Mouse (Mus musculus): Measurements from ENCODE around the gene Nid2. TPM values are rescaled to one million over a fixed set of nuclear protein-coding genes. Genes with fewer than 3 reads are reported as not detected.

The Nid2 gene
- total RNA-seq, 2 experiments from 2014 or later, result 0.26 TPM; not detected in 1

DNA sequence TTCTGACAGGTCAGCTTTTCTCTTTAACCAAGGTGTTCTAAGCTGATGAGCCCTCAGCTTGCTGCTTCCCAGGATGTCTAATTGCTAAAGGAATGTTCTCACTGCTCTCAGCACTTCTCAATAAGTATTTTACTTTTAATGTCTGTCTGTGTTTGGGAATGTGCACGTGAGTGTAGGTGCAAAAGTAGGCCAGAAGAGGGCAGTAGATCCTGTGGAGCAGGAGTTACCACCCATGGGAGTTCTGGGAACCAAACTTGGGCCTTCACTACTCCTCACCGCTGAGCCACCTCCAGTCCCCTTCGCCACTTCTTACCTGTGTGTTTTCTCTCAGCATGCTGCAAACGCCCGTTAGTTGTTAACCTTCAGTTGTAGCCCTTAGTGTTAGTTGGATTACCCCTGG lies 25.1 kb downstream of the Nid2 start:
- ATAC-seq (replicated peaks; ENCODE audit: poor library complexity, severe bottlenecking), result no peak

DNA sequence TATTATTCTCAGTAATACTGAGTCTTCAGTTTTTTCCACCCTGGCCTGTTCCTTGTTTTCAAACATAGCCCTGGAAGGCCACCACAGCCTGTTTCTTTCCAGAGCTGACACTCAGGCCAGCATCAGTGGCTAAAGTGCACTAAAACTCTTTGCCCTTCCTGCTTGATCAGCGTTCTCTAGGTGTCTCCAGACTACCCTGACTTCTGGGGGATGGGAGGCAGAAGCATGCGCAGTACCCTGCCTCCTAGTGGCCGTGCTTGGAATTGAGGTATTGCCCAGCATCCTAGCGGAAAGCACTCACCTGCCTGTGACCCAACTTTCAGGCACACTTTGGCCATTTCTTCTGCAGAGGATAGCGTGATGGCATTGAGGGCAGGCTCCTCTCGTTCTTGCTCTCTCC lies 25.8 kb downstream of the Nid2 start:
- ATAC-seq (replicated peaks; ENCODE audit: poor library complexity, severe bottlenecking), result peak; percentile 41

DNA sequence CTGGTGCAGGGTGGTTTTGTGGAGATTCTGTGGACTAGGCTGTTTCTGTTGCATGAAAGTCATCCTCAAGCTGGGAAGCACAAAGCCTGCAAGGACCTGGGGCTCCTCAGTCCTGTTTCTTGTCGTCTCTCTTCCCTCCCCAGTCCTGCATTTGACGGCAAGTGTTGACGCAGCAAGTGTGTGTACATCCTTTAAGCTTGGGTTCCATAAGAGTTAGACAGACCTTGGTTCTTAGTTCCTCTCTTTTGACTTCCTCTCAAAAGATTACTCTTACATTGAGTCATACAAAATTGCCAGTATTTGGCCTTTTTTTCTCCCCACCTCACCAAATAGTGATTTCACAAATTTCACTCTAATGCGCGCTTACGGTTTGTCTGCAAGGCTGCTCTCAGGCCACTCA lies 26.3 kb downstream of the Nid2 start:
- ATAC-seq (replicated peaks; ENCODE audit: poor library complexity, severe bottlenecking), result peak; percentile 66

DNA sequence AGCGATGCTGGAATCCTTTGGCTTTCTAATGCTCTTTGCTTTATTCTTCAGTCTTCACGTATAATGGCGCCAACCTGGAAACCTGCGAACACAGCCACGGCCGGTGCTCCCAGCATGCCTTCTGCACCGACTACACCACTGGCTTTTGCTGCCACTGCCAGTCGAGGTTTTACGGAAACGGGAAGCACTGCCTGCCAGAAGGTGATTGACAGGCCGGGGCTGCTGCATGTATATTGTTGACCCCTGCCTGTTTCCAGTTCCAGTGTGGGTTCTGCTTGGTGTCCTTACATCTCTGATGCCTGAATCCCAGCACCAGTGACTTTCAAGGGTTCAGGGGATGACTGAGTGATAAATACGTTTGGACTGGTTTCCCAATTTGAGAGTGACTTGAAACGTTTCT lies 26.9 kb downstream of the Nid2 start:
- ATAC-seq (replicated peaks; ENCODE audit: poor library complexity, severe bottlenecking), result peak; percentile 47

DNA sequence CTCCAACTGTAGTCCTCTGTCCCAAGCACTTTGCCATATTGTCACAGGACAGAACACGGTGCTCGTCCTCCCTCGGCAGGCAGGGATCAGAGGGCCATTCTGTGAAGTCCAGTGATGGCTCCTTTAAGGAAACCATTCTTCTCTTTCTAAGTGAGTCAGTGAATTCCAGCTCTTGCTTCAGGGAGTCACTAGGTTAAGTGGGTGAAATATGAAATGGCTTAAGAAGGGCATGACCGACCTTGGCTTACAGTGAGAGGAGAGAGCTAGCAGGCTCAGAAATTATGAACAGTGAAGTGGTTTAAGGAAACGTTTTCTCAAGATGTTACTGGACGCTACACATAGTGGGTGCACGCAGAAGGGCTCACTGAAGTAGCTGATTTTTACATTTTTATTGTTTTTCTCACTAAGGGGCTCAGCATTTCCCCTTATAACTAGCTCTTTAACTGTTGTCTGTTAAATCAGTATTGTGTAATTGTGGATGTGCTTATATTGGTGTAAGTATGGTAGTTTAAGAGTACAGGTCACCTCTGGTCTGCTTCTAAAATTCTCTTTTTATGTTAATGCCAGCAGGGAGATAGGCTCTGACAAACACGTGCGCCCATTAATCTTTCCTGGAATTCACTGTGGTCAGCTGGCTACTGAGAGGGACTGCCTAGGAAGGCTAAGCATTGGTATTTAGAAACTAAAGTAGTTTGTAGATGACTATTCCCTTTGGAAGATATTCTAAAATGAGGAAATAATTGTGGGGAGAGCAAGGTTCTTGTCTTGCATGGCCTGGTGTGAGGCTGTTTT lies 34.9 kb downstream of the Nid2 start:
- no peak for ATAC-seq (replicated peaks; ENCODE audit: poor library complexity, severe bottlenecking)

DNA sequence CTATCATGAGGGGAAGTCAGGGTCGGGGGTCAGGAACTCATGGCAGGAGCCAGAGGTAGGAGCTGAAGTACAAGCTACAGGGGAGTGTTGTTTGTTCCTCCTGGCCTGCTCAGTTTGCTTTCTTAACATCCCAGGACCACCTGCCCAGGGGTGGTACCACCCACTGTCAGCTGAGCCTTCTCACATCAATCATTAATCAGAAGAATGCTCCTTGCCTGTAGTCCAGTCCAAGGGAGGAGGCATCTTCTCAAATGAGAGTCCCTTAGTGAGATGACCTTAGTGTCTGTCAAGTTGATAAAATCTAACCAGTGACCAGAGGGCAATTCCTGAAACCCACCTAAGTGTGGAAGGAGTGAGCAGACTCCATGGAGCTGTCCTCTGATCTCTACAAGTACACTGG lies 37.4 kb downstream of the Nid2 start:
- ATAC-seq (replicated peaks; ENCODE audit: poor library complexity, severe bottlenecking), result no peak

DNA sequence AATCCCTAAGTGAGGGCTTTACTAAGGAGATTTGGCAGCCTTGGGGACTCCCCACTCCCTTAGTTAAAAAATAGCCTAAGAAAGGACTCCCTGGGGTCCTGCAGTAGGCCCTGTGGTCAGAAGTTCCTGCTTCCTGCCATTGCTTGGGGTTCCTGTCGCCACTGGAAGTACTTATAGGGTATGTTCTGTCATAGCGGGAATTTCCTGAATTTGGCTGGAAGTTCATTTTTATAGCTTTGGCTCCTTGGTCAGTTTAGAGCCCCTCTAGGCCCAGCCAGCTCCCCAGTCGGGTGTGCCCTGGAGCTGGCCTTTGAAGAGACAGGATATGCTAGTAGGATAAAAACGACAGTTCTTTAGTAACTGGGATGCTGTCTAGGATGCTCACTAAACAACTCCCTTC lies 43.8 kb downstream of the Nid2 start:
- ATAC-seq (replicated peaks; ENCODE audit: poor library complexity, severe bottlenecking), result no peak

DNA sequence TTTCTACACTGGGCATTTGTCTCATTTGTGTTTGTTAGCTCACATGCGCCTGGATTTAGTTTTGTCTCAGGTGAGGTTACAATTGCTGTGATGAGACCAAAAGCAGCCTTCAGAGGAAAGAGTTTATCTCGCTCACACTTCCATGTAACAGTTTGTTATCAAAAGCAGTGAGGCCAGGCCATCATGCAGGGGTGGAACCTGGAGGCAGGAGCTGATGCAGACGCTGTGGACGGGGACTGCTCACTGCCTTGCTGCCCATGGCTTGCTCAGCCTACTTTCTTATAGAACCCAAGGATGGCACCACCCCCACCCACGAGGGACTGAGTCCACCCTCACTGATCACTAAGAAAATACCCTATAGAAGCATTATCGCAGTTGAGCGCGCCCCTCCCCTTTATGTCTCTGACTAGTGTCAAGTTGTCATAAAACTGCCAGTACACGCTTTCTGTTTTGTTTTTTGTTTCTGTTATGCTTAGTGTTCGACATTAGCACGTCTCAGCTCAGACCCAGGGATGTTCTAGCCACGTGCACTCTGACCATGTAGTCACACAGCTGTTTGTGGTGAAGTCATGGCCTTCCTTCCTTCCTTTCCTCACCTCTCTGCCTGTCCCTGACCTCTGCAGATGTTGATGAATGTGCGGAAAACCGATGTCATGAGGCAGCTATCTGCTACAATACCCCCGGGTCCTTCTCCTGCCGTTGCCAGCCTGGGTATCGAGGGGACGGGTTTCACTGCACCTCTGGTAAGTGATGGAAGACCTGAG lies 45.7 kb downstream of the Nid2 start:
- ATAC-seq (replicated peaks; ENCODE audit: poor library complexity, severe bottlenecking), result peak; percentile 25; the same call in 1 of the 2 replicates

DNA sequence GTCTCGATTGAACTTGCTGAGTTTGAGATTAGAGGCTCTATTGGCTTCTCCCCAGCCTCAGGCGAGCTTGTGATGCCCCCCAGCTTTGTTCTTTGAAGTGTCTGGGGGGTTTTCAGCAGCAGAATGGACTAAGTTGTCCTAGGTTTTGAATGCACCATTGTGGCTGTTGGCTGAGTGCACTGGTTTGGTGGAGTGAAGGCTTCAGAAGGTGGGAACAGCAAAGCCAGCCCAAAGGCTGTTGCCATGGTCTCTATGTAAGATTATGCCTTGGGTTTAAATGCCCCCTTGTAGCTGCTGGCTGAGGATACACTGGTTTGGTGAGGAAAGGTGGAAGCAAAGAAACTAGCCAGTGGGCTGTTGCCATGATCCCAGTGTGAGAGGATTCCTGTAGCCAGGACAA lies 49.4 kb downstream of the Nid2 start:
- ATAC-seq (replicated peaks; ENCODE audit: poor library complexity, severe bottlenecking), result no peak

DNA sequence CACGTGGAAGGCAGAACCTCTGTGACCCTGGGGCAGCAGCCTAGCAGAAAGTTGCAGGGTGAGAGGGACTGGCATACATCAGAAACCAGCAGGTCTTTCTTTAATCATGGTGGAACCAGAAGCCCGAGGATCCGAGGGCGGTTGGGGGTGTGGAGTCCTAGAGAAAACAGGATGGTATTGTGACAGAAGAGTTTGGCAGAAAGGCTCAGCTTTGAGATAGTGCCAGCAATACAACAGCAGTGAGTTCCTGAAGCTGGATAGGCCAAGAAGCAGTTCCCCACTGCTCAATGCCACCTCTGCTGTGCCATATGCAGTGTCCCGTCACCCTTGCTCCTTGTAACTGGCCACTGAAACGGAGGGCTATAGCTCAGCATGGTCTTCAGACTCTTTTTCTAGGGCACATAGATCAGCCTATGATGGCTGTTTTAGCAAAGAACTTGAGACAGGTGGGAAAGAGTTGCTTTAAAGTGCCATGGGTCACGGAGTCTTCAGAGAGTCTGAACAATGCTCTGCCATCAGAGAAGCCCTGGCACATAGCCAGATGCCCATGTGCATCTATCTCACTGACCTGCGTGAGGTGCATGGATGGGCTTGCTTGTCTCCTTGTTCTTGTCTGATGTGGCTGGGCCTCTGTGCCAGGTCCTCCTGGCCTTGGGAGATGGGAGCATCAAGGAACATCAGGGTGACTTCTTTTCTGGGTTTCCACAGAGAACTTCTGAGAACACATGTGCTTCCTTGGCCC lies 50.6 kb downstream of the Nid2 start:
- no peak for ATAC-seq (replicated peaks; ENCODE audit: poor library complexity, severe bottlenecking)

DNA sequence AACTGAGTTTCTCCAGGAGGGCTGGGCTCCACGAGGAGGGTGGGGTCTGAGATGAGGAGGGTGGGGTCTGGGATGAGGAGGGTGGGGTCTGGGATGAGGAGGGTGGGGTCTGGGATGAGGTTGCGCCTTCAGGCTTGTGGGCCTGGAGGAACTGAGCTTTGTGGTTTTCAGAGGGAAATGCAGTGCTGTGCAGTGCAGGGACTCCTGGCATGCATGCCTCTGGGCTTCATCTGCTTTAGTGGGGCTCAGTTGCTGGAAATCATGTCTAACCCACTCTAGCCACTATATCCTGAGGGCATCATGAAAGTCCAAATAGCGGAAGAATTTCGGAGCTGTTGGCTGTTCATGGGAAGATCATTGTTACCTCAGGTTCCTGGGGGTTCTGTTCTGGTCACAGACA lies 52.2 kb downstream of the Nid2 start:
- ATAC-seq (replicated peaks; ENCODE audit: poor library complexity, severe bottlenecking), result peak; percentile 44; the same call in 1 of the 2 replicates

DNA sequence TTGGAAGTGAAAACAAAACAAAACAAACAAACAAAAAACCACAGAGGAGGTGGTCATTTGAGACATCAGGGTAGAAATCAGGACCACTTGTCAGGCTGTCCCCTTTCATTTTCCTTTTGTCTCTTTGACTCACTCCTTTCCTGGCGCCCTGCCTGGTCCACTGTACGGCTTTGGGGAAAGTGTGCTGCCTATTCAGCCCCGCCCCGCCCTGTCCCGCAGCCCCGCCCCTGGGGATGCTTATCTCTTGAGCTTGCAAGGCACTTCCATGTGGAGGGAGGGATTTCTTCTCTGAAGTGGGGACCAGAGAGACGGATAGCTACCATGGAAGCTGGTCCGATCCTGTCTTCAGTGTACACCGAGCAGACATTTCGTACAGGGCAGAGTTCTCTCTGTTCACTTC lies 52.6 kb downstream of the Nid2 start:
- ATAC-seq (replicated peaks; ENCODE audit: poor library complexity, severe bottlenecking), result peak; percentile 41; the same call in 1 of the 2 replicates

DNA sequence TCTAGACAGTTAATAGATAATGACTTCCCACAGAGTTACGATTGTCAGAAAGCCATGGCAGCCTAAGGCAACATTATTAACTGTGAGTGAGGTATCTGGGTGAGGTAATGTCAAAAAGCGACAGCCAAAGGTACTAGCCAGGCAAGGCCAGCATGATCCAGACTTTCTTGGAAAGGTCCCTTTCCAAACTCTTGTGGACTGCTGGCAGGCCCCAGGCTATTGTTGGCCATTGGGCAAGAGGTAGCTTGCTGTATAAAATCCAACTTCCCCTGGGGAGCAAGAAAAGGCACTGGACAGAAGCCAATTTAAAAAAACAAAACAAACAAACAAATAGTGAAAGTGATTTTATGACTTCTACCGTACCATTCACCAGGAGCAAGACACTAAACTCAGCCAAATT lies 56.3 kb downstream of the Nid2 start:
- ATAC-seq (replicated peaks; ENCODE audit: poor library complexity, severe bottlenecking), result no peak

DNA sequence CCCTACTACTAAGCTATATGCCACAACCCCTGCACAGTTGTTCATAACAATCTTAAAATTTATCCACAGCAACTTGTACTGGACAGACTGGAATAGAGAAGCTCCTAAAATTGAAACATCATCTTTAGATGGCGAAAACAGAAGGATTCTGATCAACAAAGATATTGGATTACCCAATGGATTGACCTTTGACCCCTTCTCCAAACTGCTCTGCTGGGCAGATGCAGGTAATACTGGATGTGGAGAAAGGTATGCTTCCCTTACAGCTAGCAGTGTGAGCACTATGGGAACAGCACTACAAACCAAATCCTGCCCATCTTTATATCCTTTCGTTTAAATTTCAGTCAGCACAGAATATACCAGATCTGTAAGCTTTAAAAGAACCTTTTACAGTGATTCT lies 56.8 kb downstream of the Nid2 start:
- no peak for ATAC-seq (replicated peaks; ENCODE audit: poor library complexity, severe bottlenecking)

DNA sequence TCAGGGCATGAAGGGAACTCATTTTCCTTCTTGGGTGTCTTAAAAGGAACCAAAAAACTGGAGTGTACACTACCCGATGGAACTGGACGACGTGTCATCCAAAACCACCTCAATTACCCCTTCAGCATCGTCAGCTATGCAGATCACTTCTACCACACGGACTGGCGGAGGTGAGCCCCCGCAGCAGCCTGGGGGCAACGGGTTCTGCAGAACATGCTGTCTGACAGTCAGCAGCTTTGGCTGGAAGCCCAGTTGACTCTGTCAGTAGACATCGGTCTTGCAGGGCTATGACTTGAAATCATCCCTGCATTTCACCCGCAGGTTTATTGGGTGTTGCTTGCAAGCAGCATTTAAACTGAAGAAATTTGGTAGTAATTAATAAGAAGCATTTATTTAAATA lies 58.9 kb downstream of the Nid2 start:
- no peak for ATAC-seq (replicated peaks; ENCODE audit: poor library complexity, severe bottlenecking)

DNA sequence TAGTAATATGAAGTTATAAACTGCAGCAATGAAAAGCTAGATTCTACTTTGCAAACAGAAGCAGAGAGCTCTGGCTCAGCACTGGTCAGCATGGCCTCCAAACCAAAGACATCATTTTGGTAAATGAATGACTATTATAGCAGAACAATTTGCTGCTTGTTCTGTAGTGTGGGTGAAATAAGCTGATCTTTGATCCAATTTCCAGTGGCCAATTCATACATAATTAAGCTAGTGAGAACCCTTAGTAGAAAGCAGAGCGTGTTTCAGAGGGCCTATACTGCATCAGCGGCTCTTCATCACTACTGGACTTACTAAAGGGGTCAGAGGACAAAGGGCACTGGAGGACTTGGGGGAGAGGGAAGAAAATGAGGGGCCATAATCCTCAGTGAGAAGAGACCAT lies 62.0 kb downstream of the Nid2 start:
- no peak for ATAC-seq (replicated peaks; ENCODE audit: poor library complexity, severe bottlenecking)

DNA sequence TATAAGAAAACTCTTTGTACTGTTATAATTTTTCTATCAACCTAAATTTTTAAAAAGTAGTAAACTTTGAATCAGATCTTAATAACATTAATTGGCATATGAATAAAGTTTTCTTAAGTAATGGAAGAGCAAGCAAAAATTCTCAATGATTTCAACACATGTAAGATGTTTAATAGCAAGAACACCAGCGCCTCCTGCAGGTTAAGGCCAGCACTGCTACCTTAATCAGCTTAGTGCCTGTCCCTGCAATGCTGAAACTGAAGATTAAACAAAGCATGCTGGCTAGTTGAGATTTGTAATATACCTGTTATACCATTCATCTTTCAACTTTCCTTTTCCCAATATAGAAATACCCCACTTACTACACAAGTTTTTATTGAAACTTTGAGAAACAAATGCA lies 66.9 kb downstream of the Nid2 start:
- ATAC-seq (replicated peaks; ENCODE audit: poor library complexity, severe bottlenecking), result peak; percentile 96

DNA sequence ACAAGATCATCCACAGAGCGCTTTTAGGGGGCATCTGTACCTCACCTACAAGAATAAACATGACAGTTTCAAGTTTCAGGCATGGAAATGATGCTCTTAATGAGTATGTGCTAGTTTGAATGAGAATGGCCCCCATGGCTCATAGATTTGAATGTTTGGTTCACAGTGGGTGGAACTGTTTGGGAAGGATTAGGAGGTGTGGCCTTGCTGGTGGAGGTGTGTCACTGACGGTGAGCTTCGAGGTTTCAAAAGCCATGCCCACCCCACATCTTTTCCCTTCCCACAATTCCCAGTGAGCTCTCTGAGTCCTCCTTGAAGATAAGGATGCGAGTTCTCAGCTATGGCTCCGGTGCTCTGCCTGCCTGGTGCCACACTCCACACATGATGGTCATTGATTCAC lies 70.6 kb downstream of the Nid2 start:
- ATAC-seq (replicated peaks; ENCODE audit: poor library complexity, severe bottlenecking), result no peak

DNA sequence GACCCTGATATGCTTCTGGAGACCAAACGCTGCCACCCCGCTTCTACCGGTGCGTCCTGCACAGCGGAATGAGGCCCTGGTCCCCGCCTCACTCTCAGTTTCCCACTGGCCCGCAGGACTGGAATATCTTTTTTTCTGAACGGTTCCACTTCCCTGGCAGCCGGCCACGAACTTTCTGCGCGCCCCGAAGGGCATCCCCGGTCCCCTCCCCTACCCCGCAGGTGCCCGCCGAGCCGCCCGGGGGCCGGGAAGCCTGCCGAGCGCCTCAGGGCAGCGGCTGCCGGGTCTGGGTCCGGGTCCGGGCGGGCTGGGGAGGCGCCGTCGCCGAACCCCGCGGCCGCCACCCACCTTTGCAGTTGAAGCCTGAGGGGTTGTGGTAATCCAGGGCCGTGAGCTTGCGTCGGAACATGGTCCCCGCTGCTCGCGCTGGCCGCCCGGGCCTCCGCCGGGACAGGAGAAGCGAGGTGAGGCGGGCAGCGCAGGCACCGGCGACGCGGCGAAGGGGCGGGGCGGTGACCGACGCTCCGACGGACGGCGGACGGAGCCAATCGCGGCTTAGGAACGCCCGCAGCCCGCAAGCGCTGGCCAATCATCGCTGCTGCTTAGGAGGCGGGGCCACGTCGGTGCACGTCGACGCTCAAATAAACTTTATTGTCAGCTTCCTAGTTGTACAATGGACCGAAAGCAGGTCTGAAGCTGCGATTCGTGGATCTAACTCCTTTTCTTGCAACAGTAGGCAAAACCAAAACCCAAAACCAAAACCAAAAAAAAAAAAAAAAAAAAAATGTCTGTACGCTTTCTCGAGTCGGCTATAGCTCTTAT lies 72.5 kb downstream of the Nid2 start, which contains the start of gene Rtraf:
Rtraf (minus strand) TSS at position 504 of the 822 bp plus-strand sequence.
- peak; percentile 99 for ATAC-seq (replicated peaks; ENCODE audit: poor library complexity, severe bottlenecking)

DNA sequence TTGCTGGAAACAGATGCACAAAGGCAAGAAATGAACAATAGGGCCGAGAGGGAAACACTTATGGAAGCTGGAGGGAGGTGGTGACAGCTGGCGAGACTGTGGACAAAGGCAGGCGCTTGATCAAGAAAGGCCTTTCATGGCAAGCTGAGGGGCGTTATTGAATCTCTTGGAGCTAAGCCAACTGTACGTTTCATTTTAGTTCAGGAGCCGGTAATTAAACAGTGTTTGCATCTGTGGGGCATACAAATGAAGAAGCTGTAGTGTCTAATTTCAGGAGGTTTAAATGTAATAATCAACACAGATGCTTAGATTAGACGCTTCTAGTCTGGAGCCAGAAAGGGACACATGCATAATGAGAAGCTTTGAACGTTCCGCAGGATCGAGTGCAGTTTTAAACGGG lies 74.4 kb downstream of the Nid2 start:
- no peak for ATAC-seq (replicated peaks; ENCODE audit: poor library complexity, severe bottlenecking)

Data from granulocyte monocyte progenitor cell, adult 5-6 weeks (primary cell).